Mouse (Mus musculus) kidney, postnatal 0 days (tissue): ENCODE results near the gene Plekhm1. TPM values are rescaled to one million over a fixed set of nuclear protein-coding genes. Genes with fewer than 3 reads are reported as not detected.

ENCODE experiments used
- ATAC-seq: fragments of 200-750 bp; cut with Nextera tagmentation; replicated peaks from 2 replicates; pipeline ENCODE4 v1.8.0; 2017; ENCODE audit warnings: low read depth, moderate number of reproducible peaks, moderate TSS enrichment, moderate library complexity; ENCODE audit not compliant: low FRiP score
- DNase-seq: peaks from one replicate; pipeline ENCODE4 v3.0.0-alpha.2; 2016; ENCODE audit warnings: low spot score
- H3K27ac ChIP-seq: fragments of 300-500 bp; sonication (generic); 2 replicates; pipeline ENCODE4 v1.5.1; 2014; ENCODE audit warnings: mild to moderate bottlenecking
- H3K27me3 ChIP-seq: fragments of 300-500 bp; sonication (generic); 2 replicates; pipeline ENCODE4 v1.6.1; 2014; ENCODE audit warnings: low read length, mixed read lengths; ENCODE audit not compliant: insufficient read depth
- H3K36me3 ChIP-seq: fragments of 300-500 bp; sonication (generic); 2 replicates; pipeline ENCODE4 v1.6.1; 2014; ENCODE audit warnings: low read length, mixed read lengths; ENCODE audit not compliant: insufficient read depth
- H3K4me1 ChIP-seq: fragments of 300-500 bp; sonication (generic); replicated peaks from 2 replicates; pipeline ENCODE4 v1.6.1; 2014; ENCODE audit warnings: antibody characterized with exemption, low read length, mixed read lengths; ENCODE audit not compliant: insufficient read depth
- H3K4me2 ChIP-seq: fragments of 300-500 bp; sonication (generic); 2 replicates; pipeline ENCODE4 v1.6.1; 2014; ENCODE audit warnings: mild to moderate bottlenecking, low read length, moderate library complexity, mixed read lengths
- H3K4me3 ChIP-seq: fragments of 300-500 bp; sonication (generic); replicated peaks from 2 replicates; pipeline ENCODE4 v1.5.1; 2014; ENCODE audit warnings: low read depth, low read length
- H3K9ac ChIP-seq: fragments of 300-500 bp; sonication (generic); 2 replicates; pipeline ENCODE4 v1.6.1; 2014; ENCODE audit warnings: low read depth, low read length
- H3K9me3 ChIP-seq: fragments of 300-500 bp; sonication (generic); replicated peaks from 2 replicates; pipeline ENCODE4 v1.6.1; 2016; ENCODE audit warnings: low read length, inconsistent platforms, mixed read lengths
- CTCF ChIP-seq: IDR thresholded peaks from 2 replicates; pipeline ENCODE4 v1.5.1; 2016; ENCODE audit warnings: antibody characterized with exemption, low read depth, mild to moderate bottlenecking, moderate library complexity
- WGBS: fragments of 180-500 bp; shearing (Covaris S2); extraction: QIAGEN DNeasy Blood & Tissue Kit; methylation state at CpG from one replicate; pipeline ENCODE4 v1.1.7; 2014; 5-methylcytosine and 5-hydroxymethylcytosine counted together
- polyA plus RNA-seq: library from polyadenylated mRNA; unstranded; fragments of >200 nt; fragmentation: Nextera tagmentation; extraction: Ambion mirVana; gene quantifications from 2 replicates; pipeline ENCODE4 v1.2.1, GENCODE M21; 2015

Gene Plekhm1
- polyA plus RNA-seq, 1 experiment from 2014 or later = 5.4 TPM

DNA sequence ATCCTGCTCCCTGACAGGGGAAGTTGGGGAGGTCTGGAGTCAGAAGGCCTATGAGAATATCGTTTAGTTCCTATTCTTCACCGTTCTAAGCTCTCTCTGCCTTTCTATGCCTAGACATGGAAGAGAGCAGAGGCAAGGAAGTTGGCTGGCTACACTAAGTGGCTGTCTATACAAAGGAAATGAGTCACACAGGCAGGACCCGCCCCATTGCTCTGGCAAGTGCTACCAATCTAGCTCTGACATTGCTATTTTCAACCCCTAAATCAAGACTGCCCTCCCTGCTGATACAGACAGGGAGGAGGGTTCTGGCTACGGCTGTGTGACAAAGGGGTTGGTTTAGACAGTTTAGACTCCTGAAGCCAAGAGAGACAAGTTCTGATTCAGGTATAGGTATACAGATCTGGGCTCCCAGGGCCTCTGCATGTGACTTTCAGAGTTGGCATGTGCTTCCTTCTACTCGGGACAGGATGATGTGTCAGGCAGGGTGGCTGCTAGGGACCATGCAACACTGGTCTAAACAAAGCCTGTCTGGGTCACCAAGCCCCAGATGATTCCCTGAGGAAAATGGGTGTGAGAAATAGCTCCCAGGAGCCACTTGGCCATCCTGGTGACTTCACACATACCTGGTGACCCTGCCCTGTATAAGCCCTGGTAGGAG is 30.4 kb downstream of the Plekhm1 start:
- Histone ChIP-seq H3K4me1 (peaks cover 15% of the 10 kb centered on the region), H3K36me3 (peaks cover 12% of the 10 kb centered on the region; the same call in 1 of the 2 replicates), H3K9me3 (no peaks in the 10 kb centered on the region), H3K4me2 (no peak overlapping the region), H3K9ac (no peak overlapping the region), H3K27me3 (no peaks in the 10 kb centered on the region), H3K27ac (peak overlapping the region; percentile 50), H3K4me3 (no peak overlapping the region)
- 38% methylated on average over 5 of the region's 5 CpGs for WGBS
- peak; percentile 70 for DNase-seq
- TF ChIP-seq CTCF = no peak
- ATAC-seq = peak; percentile 25; the same call in 1 of the 2 replicates

GRCm38 (mm10) chr11:103381505-103381904 is 31.0 kb downstream of the Plekhm1 start:
- 83% methylated on average over 7 of the region's 7 CpGs for WGBS
- DNase-seq (no peak), ATAC-seq (no peak)
- Histone ChIP-seq H3K27me3 (no peaks in the 10 kb centered on the region), H3K9ac (no peak overlapping the region), H3K36me3 (peaks cover 6% of the 10 kb centered on the region; the same call in 1 of the 2 replicates), H3K4me3 (no peak overlapping the region), H3K27ac (peak overlapping the region; percentile 50), H3K4me1 (peaks cover 15% of the 10 kb centered on the region), H3K4me2 (no peak overlapping the region), H3K9me3 (no peaks in the 10 kb centered on the region)
- no peak for TF ChIP-seq CTCF

DNA sequence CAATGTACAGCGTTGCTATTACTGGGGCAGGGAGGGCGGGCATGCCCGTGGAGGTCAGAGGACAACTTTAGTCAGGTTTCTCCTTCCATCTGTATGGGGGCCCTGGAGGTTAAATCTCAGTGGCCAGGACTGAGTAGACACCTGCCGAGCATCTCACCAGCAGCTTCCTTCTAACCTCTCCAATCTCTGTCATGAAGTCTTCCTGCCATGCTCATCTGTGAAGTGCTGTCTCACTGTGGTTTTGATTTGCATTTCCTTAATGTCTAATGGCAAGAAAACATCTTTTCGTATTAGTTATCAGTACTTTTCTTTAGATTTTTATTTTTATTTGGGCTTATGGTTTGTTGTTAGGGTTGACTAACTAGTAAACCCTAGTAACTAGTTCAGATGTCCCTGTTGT is 32.0 kb downstream of the Plekhm1 start:
- Histone ChIP-seq H3K4me2 (no peak overlapping the region), H3K27ac (no peak overlapping the region), H3K27me3 (no peaks in the 10 kb centered on the region), H3K9ac (no peak overlapping the region), H3K4me1 (peaks cover 15% of the 10 kb centered on the region), H3K4me3 (no peak overlapping the region), H3K9me3 (no peaks in the 10 kb centered on the region), H3K36me3 (peaks cover 6% of the 10 kb centered on the region; the same call in 1 of the 2 replicates)
- 67% methylated on average over 5 of the region's 5 CpGs for WGBS
- TF ChIP-seq CTCF = no peak
- ATAC-seq (no peak), DNase-seq (no peak)

DNA sequence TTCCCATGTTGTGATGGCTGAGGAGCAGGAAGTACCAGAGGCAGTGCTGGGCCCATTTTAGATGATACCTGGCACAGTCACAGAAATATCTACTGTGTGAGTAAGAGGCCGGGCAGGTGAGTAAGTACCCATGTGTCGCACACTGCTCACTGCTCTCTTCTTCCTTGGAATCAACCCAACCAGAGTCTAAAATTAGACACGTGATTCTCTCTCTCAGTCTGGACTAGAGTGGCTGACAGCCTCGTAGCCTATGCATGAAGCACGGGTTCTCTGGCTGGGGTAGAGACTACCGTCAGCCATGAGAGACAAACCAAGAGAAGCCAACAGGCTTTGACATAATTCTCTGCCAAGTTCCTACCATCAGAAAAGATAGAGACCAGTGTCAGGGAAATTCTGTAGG is 34.1 kb downstream of the Plekhm1 start:
- Histone ChIP-seq H3K4me1 (peaks cover 13% of the 10 kb centered on the region), H3K36me3 (peaks cover 6% of the 10 kb centered on the region; the same call in 1 of the 2 replicates), H3K9ac (no peak overlapping the region), H3K27me3 (no peaks in the 10 kb centered on the region), H3K4me3 (no peak overlapping the region), H3K4me2 (no peak overlapping the region), H3K27ac (no peak overlapping the region), H3K9me3 (no peaks in the 10 kb centered on the region)
- TF ChIP-seq CTCF = no peak
- DNase-seq (no peak), ATAC-seq (no peak)
- 83% methylated on average over 6 of the region's 6 CpGs for WGBS

- H3K9me3 ChIP-seq = no peaks in the 10 kb centered on the region
- DNase-seq = no peak
These were observed 36.7 kb downstream of the Plekhm1 start for GRCm38 (mm10) chr11:103375772-103376171.

DNA sequence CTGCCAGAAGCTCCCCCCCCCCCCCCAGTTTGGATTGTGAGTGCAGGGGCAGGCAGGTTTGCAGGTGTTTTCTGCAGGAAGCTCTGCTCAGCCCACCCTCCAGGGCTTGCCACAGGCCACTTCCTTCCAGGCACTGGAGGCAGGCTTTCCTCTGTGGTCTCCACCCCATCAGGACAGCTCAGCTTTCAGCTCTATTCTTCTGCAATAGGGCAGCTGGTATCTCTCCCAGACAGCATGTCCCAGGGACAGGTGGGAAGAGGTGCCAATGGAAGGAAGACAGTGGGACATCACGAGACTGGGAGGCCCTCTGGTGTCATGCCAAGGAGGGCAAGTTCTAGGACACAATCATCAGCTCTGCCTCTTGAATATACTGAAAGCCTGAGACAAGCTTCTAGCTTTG is 37.2 kb downstream of the Plekhm1 start:
- DNase-seq = no peak
- no peak for TF ChIP-seq CTCF
- Histone ChIP-seq H3K27ac (no peak overlapping the region), H3K4me1 (no peaks in the 10 kb centered on the region), H3K9ac (no peak overlapping the region), H3K27me3 (no peaks in the 10 kb centered on the region), H3K36me3 (peaks cover 12% of the 10 kb centered on the region; the same call in 1 of the 2 replicates), H3K9me3 (no peaks in the 10 kb centered on the region), H3K4me2 (no peak overlapping the region), H3K4me3 (no peak overlapping the region)
- no peak for ATAC-seq
- WGBS = 60% methylated on average over 1 of the region's 1 CpGs

More at GRCm38 (mm10) chr11:103375772-103376171, 36.7 kb downstream of the Plekhm1 start:
- peaks cover 7% of the 10 kb centered on the region; the same call in 1 of the 2 replicates for H3K36me3 ChIP-seq
- H3K27ac ChIP-seq = no peak overlapping the region
- H3K4me2 ChIP-seq = no peak overlapping the region
- WGBS = 75% methylated on average over 5 of the region's 5 CpGs
- no peaks in the 10 kb centered on the region for H3K4me1 ChIP-seq
- no peaks in the 10 kb centered on the region for H3K27me3 ChIP-seq
- H3K9ac ChIP-seq = no peak overlapping the region
- TF ChIP-seq CTCF = no peak
- no peak overlapping the region for H3K4me3 ChIP-seq
- ATAC-seq = no peak

DNA sequence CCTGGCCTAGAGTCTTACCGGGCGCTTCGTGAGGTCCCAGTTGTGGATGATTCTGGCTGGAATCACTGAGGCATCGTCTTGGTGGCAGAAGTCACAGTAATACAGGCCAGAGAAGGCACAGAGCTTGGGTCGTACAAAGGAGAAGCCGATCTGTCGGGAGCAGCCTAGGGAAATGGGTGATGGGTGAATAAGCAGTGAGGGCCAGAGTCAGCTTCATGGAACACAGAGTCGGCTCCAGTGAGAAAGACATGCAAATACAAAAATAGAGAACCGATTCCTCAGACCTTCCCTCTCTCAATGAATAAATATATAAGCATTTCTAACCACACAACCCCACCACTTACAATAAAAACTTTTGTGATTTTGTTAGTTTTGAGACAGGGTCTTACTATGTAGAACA is 38.6 kb downstream of the Plekhm1 start:
- ATAC-seq = no peak
- 87% methylated on average over 9 of the region's 9 CpGs for WGBS
- H3K27ac ChIP-seq = no peak overlapping the region
- H3K4me3 ChIP-seq = no peak overlapping the region
- TF ChIP-seq CTCF = no peak
- H3K4me2 ChIP-seq = no peak overlapping the region
- H3K36me3 ChIP-seq = peaks cover 12% of the 10 kb centered on the region; the same call in 1 of the 2 replicates
- H3K9me3 ChIP-seq = no peaks in the 10 kb centered on the region
- H3K4me1 ChIP-seq = no peaks in the 10 kb centered on the region
- H3K9ac ChIP-seq = no peak overlapping the region
- DNase-seq = no peak
- no peaks in the 10 kb centered on the region for H3K27me3 ChIP-seq
